Mouse (Mus musculus): ENCODE data around the gene Gsta3. TPM values are rescaled to one million over a fixed set of nuclear protein-coding genes. Genes with fewer than 3 reads are reported as not detected.
"Not testable (repeated sequence)": the region's sequence is repeated elsewhere in the genome, so short reads cannot be mapped to it uniquely, and the experiment has no call there.

Gene Gsta3
- 1 to 10 TPM; 1.3 to 3.0 (median 1.8) TPM for total RNA-seq (2022)

DNA sequence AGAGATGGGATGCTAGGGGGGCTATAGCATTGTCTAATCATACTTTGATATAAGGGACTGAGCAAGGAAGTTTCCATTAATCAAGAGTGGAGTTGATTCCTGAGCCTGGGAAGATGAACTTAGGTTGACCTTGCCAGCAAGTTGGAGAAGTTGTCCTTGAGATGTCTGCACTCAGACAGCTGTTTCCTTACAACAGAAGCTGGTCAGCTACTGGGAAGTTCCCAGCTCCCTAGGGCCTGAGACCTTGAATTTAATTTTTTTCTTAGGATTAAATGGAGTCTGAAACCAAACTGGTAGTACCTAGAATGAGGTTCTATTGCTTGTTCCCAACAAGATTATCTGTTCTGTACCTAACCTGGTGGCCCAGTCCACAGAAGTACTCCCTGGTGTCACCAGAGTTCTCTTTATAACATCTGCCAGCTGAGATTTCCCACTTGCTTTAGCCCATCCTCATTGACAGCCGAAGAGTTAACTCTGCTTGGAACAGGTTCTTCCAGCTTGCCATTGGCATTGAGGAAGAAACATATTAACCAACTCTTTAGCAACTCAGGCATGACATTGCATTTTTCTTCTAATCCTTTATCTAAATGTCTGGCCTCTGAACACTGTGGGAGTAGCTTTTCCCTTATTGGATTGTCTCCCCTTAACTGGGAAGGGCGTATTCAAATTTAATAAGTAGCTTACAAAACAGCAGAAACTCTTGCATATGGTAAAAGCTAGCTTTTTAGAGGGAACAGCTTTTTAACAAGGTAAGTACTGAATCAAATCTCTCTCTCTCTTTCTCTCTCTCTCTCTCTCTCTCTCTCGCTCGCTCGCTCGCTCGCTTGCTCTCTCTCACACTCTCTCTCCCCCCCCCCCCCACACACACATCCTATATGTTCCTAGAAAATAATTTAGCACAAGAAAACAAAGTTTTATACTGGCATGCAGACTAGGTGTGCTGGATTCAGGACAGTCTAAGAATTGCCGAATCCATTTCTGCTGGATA is at the start of gene Gsta3:
Gene Gsta3 (plus strand): TSS at position 679 of the 988 bp plus-strand sequence.
- no peak for DNase-seq (ENCODE audit: low spot score in 2 of 2)

DNA sequence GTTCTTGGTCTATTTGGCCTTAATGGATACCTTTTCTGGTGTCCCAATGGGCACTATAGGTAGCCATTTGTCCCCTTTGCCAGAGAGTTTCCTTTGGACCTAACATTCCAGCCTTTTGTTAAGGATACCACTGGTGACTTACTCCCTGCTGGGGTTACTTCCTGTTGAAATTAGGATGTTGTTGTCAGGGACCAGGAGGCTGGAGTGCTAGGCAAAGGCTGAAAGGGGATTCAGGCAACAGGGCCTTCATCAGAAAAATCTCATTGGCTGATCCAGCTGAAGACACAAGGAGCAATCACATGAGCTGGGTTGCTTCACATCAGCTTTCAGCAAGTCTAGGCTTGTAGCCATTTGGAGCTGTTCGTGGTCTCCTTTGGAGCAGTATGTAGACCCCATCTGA is 34.1 kb upstream of the Gsta3 start:
- no peak for DNase-seq (ENCODE audit: low spot score in 2 of 2)

DNA sequence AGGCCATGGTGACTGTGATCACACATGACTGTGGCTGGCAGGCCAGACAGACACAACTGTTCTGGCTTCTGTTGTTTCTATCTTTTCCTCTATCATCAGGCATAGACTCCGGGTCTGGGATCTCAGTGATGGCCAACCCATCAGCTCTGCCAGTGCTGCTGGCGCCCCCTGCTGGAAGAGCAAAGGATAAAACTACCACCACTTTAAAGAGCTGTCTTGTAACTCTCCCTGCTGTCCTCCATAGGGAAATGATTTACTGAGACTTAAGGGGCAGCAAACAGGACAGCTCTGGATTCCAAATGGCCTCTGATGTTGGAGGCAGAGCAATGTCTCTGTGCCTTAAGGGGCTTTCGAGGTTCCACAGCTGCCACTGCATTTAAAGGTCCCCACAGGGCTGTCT is 26.9 kb upstream of the Gsta3 start:
- not testable (repeated sequence) for DNase-seq (ENCODE audit: low spot score in 2 of 2)

DNA sequence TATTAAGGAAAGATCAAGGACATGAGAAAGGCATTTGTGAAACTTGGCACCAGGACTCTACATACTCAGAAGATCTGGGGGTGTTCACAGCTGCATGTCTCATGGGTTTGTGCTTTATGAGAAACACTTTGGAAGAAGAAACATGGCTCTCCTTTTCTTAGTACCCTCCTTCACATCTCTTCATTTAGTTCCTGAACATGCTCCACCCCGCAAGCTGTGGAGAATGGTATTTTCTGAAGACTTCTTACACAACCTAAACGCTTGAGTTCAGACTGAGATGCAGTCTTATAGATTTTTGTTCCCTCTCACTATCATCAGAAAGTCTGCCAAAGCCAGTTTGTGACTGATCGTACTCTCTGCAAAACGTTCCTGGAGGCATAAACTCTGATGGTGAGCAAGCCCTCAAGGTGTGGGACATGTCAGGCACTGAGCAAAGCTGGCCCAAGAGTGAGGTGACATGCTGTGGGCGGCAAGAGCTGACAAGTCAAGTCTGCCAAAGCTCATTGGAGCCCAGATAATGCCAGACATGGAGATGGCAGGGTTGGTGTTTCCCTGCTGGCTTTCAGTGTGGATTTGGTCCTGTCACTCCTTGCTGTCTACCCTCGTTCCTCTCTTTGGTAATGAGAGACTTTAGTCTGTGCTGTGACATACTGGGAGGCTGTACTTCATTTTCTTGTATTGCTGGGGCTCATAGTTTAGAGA is 26.2 kb upstream of the Gsta3 start:
- not testable (repeated sequence) for DNase-seq (ENCODE audit: low spot score in 2 of 2)

DNA sequence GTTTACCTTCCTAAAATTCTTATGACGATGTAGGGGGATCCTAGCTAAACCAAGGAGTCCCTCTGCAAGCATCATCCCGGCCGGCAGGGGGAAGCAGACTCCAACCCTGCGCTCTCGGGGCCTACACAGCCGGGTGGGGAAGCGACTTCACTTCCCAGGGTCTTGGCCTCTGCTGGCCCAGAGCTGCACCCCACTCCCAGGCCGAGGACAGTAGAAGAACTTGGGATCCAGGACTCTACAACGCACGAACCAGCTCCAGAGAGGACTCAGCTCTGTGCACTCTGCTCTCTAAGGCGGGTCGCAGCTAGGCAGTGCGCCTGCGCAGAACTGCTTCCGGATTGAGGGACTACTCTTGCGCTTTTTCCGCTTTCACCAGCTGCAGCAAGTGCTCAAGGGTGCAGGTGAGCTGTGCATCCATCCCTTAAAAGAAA is 21.9 kb upstream of the Gsta3 start, which contains the start of gene Tmem14a:
Gene Tmem14a (plus strand): TSS at position 87 of the 431 bp plus-strand sequence.
- peak; percentile 76 to 94 for DNase-seq (ENCODE audit: low spot score in 2 of 2)

DNA sequence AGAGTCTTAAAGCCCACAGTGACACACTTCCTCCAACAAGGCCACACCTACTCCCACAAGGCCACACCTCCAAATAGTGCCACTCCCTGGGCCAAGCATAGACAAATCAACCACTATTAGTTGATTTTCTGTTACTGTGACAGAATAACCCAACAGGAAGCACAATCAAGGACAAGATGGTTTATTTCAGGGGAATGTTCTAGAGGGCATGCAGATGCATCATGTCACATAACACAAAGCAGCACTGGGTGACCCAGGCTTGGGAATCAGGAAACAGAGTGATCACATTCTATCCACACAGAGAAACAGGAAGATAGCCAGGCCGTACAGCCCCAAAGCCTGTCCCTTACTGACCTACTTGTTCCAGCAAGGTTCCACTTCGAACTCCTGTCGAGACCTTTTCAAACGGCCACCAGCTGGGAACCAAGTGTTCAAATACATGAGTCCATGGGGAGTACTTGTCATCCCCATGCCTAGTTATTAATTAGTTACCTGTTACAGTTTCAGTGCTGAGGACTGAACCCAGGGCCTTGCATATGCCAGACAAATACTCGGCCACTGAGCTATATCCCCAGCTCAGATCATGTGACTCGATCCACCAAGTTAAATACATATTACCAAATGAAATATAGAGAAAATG is 12.5 kb upstream of the Gsta3 start:
- no peak for DNase-seq (ENCODE audit: low spot score in 2 of 2)

DNA sequence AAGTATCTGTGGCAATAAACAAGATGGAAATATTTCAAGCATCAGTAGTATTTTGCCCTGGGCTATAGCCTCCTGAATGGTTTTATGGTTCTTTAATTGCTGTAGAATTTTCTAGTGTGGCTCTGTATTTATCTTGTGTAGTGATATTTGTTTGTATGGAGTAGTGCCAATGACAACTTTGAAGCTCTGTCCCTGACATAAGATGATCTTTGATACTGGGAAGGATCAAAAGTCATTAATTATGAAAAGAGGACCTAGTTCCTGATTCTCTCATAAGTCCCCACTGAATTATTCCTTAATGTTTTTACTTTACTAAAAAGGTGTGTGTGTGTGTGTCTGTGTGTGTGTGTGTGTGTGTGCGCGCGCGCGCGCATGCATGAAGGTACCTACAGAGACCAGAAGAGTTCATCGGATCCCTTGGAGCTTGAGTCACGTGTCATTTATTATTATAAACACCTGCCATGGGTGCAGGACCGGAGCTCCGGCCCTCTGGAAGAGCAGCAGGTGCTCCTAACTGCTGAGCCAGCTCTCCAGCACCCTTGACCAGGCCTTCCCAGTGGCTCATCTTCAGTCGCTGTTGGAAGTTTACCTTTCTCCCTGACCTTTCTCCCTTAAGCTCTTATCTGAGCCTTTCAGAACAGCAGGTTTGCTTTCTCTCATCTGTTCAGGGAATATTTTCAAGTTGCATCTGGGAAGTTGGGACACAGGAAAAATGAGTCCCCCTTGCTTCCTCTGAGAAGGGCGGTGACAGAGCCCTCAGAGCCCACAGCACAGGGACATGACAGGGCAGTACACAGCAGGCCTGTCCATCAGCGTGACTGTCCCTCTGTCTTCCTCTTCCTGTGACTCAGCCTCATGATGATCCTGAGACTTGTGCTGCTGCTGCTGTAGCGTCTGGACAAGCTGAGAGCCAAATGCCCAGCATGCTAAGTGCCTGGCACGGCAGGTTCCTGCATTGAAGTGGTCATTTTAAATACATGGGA is 11.4 kb upstream of the Gsta3 start:
- DNase-seq (ENCODE audit: low spot score in 2 of 2), result not testable (repeated sequence)

DNA sequence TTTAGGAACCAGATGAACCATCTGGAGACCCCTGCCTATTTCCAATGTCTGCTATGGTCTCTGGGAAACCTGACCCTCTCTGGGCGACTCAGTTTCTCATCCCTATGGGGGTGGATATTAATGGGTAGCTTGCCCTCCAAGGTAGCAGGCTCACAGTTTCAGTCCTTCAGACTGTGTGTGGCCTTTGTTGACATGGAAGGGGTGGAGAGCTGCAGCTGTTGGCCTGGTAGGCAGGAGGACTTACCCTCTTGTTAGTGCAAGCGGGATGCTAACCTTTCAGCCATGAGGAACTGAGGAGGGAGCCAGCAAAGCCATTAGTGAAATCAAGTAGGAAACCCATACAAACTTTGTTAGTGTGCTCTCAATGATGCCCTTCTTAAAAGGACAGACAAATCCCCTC is 10.0 kb upstream of the Gsta3 start:
- no peak for DNase-seq (ENCODE audit: low spot score in 2 of 2)

DNA sequence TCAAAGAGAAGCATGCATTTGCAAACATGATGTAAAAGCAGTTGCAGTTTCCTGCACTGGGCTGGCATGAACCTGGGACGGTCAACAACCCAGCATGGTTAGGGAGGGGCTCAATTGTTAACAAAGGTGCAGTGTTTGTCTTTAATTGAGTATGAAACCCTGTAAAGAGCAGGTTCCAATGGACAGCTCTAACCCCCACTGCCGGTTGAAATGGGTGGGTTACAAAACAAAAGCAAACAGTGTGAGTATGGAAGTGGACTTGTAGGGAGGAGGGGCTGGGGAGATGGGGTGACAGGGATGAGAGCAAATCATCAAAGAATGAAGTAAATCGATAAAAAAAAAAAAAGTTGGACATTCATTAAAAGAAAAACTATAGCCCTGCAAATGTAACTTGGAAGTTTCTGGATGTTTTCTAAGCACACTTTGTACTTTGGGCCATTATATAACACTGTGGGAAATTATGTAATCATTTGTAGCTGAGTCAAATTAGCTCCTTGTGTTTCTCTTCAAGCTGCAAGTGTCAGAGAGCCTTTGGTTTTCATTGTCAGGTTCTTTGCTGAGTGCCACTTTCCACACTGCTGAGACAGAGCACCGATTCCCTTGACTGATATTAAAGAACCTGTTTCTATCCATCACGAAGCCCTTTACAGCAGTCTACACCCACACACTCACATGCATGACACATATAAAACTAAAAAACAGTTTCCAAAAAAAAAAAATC is 8.5 kb upstream of the Gsta3 start:
- DNase-seq (ENCODE audit: low spot score in 2 of 2), result no peak

DNA sequence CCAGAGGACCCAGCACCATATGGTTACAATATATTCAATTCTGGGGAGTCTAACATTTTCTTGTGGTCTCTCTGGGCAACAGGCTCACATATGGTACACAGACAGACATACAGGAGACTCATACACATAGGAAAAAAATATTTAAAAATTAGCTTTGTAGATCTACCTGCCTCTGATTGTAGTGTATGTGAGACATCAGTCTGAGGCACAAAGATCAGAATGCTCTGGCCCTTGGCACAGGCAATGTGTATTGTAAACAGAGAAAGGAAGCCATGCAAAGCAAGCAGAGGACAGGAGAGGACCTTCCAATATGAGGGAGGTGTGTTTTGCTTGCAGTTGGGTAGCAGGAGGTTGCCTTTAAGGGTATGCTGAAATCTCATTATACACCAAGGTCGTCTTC is 7.9 kb upstream of the Gsta3 start:
- no peak for DNase-seq (ENCODE audit: low spot score in 2 of 2)

DNA sequence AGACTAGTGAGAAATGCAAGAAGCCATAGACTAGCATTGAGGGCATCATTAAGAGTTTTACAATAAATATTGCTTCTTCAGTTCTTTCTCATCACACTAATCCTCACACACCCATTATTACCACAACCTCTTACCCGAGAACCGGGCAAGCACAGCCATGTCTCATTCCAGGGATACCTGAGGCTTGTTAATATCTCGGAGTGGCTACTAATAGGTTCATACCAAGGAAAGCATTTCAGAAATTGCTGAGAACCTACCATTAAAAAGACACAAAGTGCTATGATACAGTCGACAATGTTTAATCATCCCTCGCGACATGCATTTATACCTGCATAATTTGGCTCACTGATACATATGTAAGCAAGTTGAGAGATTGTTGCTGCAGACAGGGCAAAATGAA is 5.0 kb upstream of the Gsta3 start:
- DNase-seq (ENCODE audit: low spot score in 2 of 2), result no peak

DNA sequence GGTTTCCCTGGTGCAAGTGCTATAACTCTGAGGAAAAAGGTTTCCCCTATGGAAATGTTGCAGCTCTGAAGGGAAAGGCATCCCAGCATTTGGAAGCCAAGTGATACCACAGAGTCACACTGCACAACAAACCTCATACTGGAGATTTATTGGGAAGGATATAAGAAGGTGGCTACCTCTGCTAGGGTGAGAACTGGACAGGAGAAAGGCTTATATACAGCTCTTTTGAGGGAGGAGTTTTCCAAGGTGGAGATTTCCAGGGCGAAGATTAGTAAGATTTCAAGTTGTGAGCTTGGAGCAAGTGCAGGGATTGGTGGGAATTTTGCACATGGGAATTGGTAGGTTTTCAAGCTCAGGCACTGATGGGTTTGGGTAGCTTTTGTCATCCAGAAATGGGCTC is 707 bp downstream of the Gsta3 start:
- DNase-seq (ENCODE audit: low spot score in 2 of 2), result no peak

DNA sequence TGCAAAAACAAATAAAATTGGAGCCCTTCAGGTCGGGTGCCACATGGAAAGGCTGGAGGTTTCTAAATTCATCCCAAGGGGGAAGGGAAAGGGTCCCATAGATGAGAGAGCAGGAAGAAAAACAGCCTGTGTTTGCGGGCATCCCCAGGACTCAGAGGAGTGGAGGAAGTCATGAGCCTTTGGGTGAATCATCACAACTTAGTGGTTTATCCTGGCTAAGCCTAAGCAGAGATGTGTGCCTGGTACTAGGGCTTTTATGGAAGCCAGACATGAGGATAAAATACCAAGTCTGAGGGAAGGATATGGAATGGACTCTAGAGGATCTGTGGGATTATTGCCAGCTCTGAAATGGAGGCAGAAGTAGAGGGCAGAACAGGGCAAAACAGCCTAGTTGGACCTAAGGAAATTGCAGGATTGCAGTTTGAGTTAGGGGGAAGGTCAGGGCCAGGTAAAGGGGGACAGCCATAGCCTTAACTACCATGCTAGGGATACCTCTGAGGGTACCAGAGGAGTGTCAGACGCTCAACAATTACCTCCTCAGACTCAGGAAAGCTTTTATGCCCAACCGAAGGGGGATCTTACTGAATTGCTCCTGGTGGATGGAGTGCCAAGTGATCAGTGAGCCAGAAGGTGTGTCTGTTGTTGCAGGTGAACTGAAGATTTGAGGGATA is 4.0 kb downstream of the Gsta3 start:
- no peak for DNase-seq (ENCODE audit: low spot score in 2 of 2)

DNA sequence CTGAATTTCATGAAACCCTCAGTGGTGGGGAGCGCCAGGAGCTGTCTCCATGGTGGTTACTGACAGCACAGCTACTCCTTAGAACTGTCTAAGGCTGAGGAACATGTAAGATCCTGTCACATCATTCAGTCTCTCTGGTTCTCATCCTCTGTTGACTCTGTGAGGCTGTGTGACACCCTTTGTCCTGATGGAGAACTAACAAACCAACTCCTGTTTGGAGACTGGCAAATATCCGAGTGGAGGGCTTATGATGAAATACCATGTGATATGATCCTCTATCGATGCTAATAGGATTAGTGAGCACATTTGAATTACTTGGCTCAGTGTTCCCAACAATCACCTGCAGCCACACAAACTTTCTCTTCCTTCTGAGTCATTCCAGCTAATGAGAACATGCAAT is 5.7 kb downstream of the Gsta3 start:
- no peak for DNase-seq (ENCODE audit: low spot score in 2 of 2)

DNA sequence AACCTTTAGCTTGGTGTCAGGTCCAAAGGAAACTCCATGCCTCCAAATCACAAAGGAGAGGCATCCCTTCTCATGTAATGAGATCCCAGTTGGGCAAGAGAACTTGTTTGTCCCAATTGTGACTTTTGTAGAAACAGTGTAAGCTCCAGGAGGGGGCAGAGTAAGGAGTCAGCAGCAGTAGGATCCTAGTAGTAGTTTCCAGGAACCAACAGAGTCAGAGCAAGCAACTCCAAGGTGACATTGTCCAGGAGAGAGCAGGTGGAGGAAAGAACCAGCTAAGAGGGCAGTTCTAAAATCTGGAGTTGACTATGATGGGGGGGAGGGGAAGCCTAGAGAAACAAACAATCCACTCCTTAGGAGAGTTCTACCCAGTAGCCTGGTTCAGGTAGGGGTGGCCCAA is 7.5 kb downstream of the Gsta3 start:
- DNase-seq (ENCODE audit: low spot score in 2 of 2), result no peak

DNA sequence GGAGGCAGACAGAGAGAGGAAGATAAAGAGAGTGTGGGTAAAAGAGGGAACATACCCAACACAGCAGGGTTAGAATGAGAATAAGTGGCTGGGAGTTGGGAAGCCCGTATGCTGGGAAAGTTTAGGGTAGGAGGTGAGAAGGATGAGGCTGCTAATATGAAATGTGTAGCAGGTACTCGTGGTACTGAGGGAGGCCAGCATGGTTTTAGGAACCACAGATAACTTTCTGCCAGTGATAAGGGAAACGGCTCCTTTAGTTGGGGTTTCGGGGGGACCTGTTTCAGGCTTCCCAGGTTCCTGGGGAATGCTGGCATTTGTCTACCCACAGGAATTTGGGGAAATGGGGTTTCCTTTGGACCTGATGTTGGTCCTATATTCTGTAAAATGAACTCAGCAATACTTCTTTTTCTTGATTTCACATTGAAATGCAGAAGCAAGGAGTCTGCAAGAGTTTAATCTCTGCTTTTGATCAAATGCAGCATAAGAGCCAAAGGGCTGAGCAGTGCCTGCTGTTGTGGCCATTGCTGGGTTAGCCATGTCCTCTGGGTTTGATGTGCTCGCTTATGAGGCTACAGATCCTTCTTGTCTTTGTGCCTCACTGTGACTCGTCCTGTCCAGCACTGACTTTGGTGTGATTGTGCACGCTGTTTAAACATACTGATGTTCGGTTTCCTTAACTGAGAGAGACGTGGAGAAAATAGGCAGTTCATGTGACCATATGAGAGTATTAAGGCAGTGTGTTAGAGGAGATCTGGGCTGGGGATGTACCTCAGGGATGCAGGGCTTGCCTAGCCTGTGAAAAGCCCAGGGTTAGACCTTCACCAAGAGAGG is 8.4 kb downstream of the Gsta3 start:
- DNase-seq (ENCODE audit: low spot score in 2 of 2), result no peak

DNA sequence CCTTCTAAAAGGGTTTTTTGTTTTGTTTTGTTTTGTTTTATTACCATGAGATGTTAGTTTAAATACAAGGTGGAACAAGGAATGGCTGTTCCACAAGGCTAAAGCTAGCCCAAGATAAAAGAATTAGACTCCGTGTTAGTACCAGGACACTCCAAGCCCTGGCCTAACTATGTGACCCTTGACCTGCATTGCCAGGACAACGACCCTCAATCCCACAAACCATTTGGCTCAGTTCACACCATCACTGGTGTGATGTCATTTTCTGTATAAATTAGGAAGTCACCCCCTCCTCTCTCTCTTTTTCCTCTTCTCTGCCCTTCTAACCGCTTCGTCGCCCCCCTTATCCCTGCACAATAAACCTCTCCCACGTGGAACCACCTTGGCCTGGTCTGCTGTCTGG is 11.3 kb downstream of the Gsta3 start:
- no peak for DNase-seq (ENCODE audit: low spot score in 2 of 2)

DNA sequence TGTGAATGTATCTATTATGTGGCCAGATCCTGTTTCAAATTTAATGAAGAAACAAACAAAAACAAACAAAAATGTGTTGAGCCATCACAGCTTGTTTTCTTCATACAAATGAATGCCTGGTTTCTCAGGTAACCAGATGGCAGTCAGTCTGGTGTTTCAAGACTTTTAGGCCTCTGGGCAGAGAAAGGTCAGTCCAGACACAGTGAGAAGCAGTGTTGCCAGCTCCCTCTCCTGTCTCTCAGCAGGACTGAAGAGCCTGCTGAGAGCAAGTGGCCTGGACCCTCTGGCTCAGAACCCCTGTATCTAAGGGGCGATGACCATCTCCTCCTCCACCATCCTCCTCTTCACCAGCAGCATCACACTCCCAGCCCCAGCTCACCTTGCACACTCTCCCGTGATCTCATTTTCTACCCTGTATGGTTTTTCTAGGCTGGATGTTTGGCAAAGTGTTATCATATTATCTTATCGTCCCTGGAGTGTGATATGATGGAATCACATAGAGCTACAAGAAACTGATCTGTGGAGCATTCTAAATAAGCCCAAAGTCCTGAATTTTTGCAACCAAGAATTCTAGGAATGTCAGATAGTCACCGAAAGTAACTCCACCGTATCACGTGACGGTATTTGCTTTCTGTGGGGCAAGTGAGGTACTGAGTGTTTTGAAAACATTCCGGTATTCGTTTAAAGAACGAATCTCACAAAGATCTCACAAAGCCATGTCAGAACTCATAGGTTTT is 12.3 kb downstream of the Gsta3 start:
- DNase-seq (ENCODE audit: low spot score in 2 of 2), result no peak

All from left cerebral cortex, adult 8-10 months (tissue).